Mouse (Mus musculus) ES-Bruce4 (cell line): Measurements from ENCODE around the gene Dnph1. TPM values are rescaled to one million over a fixed set of nuclear protein-coding genes. Genes with fewer than 3 reads are reported as not detected.

Experiments
- H3K27ac ChIP-seq: 2 replicates; pipeline ENCODE4 v1.5.1; 2012; ENCODE audit warnings: low read length, inconsistent platforms; ENCODE audit not compliant: insufficient read depth
- H3K27me3 ChIP-seq: 2 replicates; pipeline ENCODE4 v1.6.1; 2012; ENCODE audit warnings: mild to moderate bottlenecking, low read length, inconsistent platforms; ENCODE audit not compliant: control insufficient read depth, poor library complexity, insufficient read depth, severe bottlenecking
- H3K36me3 ChIP-seq: 2 replicates; pipeline ENCODE4 v1.6.1; 2012; ENCODE audit warnings: inconsistent platforms, mild to moderate bottlenecking, low read length, moderate library complexity; ENCODE audit not compliant: control insufficient read depth, poor library complexity, insufficient read depth, severe bottlenecking
- H3K4me1 ChIP-seq: one replicate; pipeline ENCODE4 v1.8.1; 2011; ENCODE audit warnings: low read length; ENCODE audit not compliant: control insufficient read depth, insufficient read depth
- H3K4me3 ChIP-seq: 2 replicates; pipeline ENCODE4 v1.5.1; 2011; ENCODE audit warnings: low read depth, mild to moderate bottlenecking, low read length
- H3K9ac ChIP-seq: 2 replicates; pipeline ENCODE4 v1.6.1; 2012; ENCODE audit warnings: low read depth, mild to moderate bottlenecking, inconsistent platforms; ENCODE audit not compliant: poor library complexity, severe bottlenecking
- H3K9me3 ChIP-seq: replicated peaks from 2 replicates; pipeline ENCODE4 v1.6.1; 2012; ENCODE audit warnings: mild to moderate bottlenecking, low read length, inconsistent platforms; ENCODE audit not compliant: control insufficient read depth, poor library complexity, insufficient read depth, severe bottlenecking
- CTCF ChIP-seq: IDR thresholded peaks from one replicate; pipeline ENCODE4 v1.8.1; 2011; ENCODE audit warnings: low read depth, low read length
- EP300 ChIP-seq: IDR thresholded peaks from 2 replicates; pipeline ENCODE4 v1.6.1; 2011; ENCODE audit warnings: low read depth, low read length; ENCODE audit not compliant: insufficient read depth
- POLR2A ChIP-seq: IDR thresholded peaks from one replicate; pipeline ENCODE4 v1.8.1; 2011; ENCODE audit warnings: low read length; ENCODE audit not compliant: insufficient read depth
- polyA plus RNA-seq: library from polyadenylated mRNA; stranded (reverse); fragments of >200 nt; gene quantifications from 2 replicates; pipeline ENCODE4 v1.2.4, GENCODE M21; 2011; ENCODE audit warnings: low read depth; ENCODE audit not compliant: missing spikeins, insufficient read depth, insufficient read length

Gene Dnph1
- 21.8 and 24.1 TPM in 2 replicates for polyA plus RNA-seq

DNA sequence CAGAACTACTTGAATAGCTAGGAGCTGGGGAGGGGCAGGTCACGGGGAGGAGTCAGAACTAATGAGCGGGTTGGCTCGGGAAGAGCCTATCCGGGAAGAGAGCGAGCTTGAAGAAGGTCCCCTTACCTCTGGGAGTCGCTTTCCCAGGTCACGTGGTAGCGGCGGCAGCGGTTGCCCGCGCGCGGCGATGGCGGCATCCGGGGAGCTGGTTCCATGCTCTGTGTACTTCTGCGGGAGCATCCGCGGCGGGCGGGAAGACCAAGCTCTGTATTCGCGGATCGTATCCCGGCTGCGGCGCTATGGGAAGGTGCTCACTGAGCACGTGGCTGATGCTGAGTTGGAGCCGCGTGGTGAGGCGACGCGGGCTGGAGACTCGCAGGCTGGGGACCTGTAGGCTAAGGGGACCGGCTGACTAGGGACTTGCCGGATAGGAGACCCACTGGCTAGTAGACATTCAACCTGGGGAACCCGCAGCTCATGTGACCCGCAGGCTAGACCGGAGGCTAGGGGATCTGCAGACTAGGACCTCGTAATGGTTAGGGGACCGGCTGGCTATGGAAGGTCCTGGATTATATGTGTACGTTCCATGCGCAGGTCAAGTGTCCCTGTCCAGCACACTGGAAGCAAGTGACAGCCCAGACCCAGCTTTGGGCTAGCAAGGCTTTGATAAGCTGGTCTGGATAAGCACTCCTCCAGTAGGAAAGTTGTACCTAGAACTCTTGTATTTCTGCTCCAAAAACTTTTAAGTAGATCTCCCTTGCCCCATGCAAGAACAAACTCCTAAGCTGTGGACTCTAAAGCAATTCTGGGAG lies at the start of gene Dnph1:
Gene Dnph1, plus strand, starts transcription at position 89 of the 812 bp plus-strand sequence.
- Histone ChIP-seq H3K4me3 (peak within 1 kb of the TSS; percentile 91), H3K9me3 (no peaks in the 10 kb centered on the region), H3K36me3 (peaks cover 2% of the 10 kb centered on the region; the same call in 1 of the 2 replicates), H3K27ac (no peak within 1 kb of the TSS), H3K4me1 (peaks cover 4% of the 10 kb centered on the region), H3K9ac (peak within 1 kb of the TSS; percentile 48), H3K27me3 (no peaks in the 10 kb centered on the region)
- TF ChIP-seq POLR2A, result peak; percentile 66
- no peak for TF ChIP-seq EP300

DNA sequence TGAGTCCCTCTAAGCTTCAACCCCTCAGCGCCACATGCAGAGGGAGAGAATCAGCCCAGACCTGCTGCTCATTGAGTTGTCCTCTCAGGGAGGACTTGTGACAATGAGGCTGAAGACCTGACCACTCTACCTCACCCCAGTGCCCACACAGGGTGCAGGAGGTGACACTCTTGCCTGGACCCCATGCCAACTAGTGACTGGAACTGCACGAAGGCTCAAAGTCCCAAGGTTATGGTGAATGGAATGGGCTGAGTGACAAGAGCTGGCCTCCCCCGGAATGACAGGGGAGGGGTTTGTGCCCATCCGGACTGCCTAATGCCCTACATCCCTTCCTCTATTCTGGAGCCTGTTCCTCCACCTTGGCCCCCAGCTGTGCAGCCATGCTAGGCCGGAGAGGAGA lies 43.8 kb upstream of the Dnph1 start:
- H3K4me3 ChIP-seq, result no peak overlapping the region
- TF ChIP-seq EP300, result no peak
- no peak for TF ChIP-seq CTCF
- TF ChIP-seq POLR2A, result no peak
- H3K9ac ChIP-seq, result no peak overlapping the region
- no peak overlapping the region for H3K27ac ChIP-seq
- no peaks in the 10 kb centered on the region for H3K36me3 ChIP-seq
- H3K27me3 ChIP-seq, result no peaks in the 10 kb centered on the region
- no peaks in the 10 kb centered on the region for H3K9me3 ChIP-seq
- H3K4me1 ChIP-seq, result peaks cover 8% of the 10 kb centered on the region

DNA sequence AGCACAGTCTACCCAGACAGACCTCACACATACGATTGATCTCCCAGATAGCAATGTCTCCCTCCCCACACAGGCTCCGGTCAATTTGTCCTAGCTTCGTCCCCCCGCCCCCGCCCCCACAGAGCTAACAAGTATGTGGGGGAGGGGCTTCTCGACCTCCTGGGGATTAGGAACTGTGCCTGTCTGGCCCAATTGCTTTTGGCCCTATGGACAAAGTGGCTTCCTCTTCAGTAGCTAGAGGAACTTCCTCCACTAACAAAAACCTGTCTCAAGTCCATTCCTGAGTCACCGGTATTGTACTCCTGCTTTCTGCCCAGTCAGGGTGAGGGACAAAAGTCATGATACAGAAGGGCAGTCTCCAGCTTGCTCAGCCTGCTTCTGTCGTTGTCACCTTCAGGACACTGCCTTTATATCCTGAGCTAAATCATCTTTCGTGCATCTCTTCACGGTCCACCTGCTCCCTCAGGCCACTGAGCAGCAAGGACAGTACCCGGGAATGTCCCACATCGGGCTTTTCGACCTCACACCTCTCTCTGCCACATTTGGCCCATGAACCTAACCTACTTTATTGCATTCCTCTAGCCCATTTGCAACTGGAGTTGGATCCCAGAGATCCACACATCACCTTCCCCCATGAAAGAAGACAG lies 43.1 kb upstream of the Dnph1 start:
- no peak overlapping the region for H3K4me3 ChIP-seq
- no peak overlapping the region for H3K27ac ChIP-seq
- no peaks in the 10 kb centered on the region for H3K9me3 ChIP-seq
- TF ChIP-seq POLR2A (no peak), CTCF (no peak), EP300 (no peak)
- no peaks in the 10 kb centered on the region for H3K27me3 ChIP-seq
- no peak overlapping the region for H3K9ac ChIP-seq
- peaks cover 8% of the 10 kb centered on the region for H3K4me1 ChIP-seq
- H3K36me3 ChIP-seq, result no peaks in the 10 kb centered on the region

GRCm38 (mm10) chr17:46453970-46454411 lies 42.5 kb upstream of the Dnph1 start:
- Histone ChIP-seq H3K9ac (peak overlapping the region; percentile 33; the same call in 1 of the 2 replicates), H3K27ac (no peak overlapping the region), H3K9me3 (no peaks in the 10 kb centered on the region), H3K36me3 (no peaks in the 10 kb centered on the region), H3K27me3 (no peaks in the 10 kb centered on the region), H3K4me3 (no peak overlapping the region), H3K4me1 (peaks cover 8% of the 10 kb centered on the region)
- no peak for TF ChIP-seq EP300
- TF ChIP-seq POLR2A, result no peak
- TF ChIP-seq CTCF, result no peak

- Histone ChIP-seq H3K27ac (no peak overlapping the region), H3K4me1 (peaks cover 8% of the 10 kb centered on the region), H3K9me3 (no peaks in the 10 kb centered on the region), H3K27me3 (no peaks in the 10 kb centered on the region), H3K36me3 (no peaks in the 10 kb centered on the region), H3K4me3 (no peak overlapping the region), H3K9ac (peak overlapping the region; percentile 33)
- TF ChIP-seq CTCF, result no peak
- no peak for TF ChIP-seq EP300
- no peak for TF ChIP-seq POLR2A
Measured at GRCm38 (mm10) chr17:46454539-46454938, 42.0 kb upstream of the Dnph1 start.
